Comparison of ENCODE assay signal across 11 mouse cellular contexts in genomic region chr10:84686122-84686497, GRCm38 (mm10).
DNase-seq lines count a peak whose midpoint lies in the region; TF ChIP-seq lines count a peak whose summit lies in the region.
"Had no signal": no experiment of that assay in that cellular context is flagged by ENCODE, and none has a peak within 500 bp of the region (broad histone marks: within the 10 kb centered on the region; RNA-seq: fewer than 3 reads in every experiment).

No protein-coding gene starts in this region.

- H3K27me3 ChIP-seq in heart, adult 2 months (ENCODE audit: control insufficient read depth, insufficient read depth, low read length): no peaks in the 10 kb centered on the region

- intact Hi-C loops in gastrocnemius, adult 2 months (cut with DNase I): no loop called here
- intact Hi-C loops in heart, adult 2 months (cut with DNase I): no loop called here

- no peak for TF ChIP-seq POLR2A in heart, adult 2 months (IDR thresholded peaks at IDR 0.05; ENCODE audit: insufficient read depth, low read depth, low read length)

- H3K79me2 ChIP-seq in heart, adult 2 months (replicated peaks; ENCODE audit: control insufficient read depth, insufficient read depth, low read length): no peaks in the 10 kb centered on the region

- no peak for TF ChIP-seq EP300 in heart, adult 2 months (IDR thresholded peaks at IDR 0.05; ENCODE audit: insufficient read depth, low read depth, low read length)

- peaks cover 15% of the 10 kb centered on the region for H3K4me1 ChIP-seq in heart, adult 2 months (ENCODE audit: control insufficient read depth, insufficient read depth, low read length)

- TF ChIP-seq CTCF in gastrocnemius, adult 2 months (IDR thresholded peaks at IDR 0.05): no peak
- no peak for TF ChIP-seq CTCF in heart, adult 2 months (IDR thresholded peaks at IDR 0.05)

- 26% methylated on average over 9 of the region's 9 CpGs for WGBS in heart, adult 2 months

- peak overlapping the region; percentile 25; the same call in 1 of the 2 replicates for H3K9ac ChIP-seq in heart, adult 2 months (ENCODE audit: low read depth, low read length)

- H3K27ac ChIP-seq in gastrocnemius, adult 2 months: peak overlapping the region; percentile 65; the same call in 1 of the 2 replicates
- peak overlapping the region; percentile 69 for H3K27ac ChIP-seq in heart, adult 2 months

- DNase-seq in gastrocnemius, adult 2 months: no peak
- no peak for DNase-seq in gastrocnemius, adult 18-20 months (ENCODE audit: low spot score)
- DNase-seq in heart, adult 2 months: peak; percentile 35 to 41
- DNase-seq in kidney, adult 8-10 months: peak; percentile 11 to 24
- peak; percentile 45 for DNase-seq in neural tube, embryonic 10.5 days (ENCODE audit: extremely low spot score, low spot score)
- no peak for DNase-seq in T-cell, adult 2 months (ENCODE audit: low spot score)
- DNase-seq in left cerebral cortex, adult 18-20 months (ENCODE audit: low spot score in 2 of 2): no peak
- DNase-seq in cerebellum, postnatal 14 days: no peak
- DNase-seq: adrenal gland, adult 2 months; right cerebral cortex, postnatal 14 days had no signal

- no peak overlapping the region for H3K4me3 ChIP-seq in gastrocnemius, adult 2 months
- H3K4me3 ChIP-seq in heart, adult 2 months: no peak overlapping the region
- H3K4me3 ChIP-seq: erythroblast, embryonic 14.5 days had no signal

- H3K36me3 ChIP-seq in heart, adult 2 months (ENCODE audit: control insufficient read depth, insufficient read depth, low read length): peaks cover 5% of the 10 kb centered on the region; the same call in 1 of the 2 replicates

Comparison
In these comparisons a context has a peak if more than half of its experiments do, and no peak if none do; other contexts are left out.
1. DNase-seq: peak in heart, adult 2 months (2 of 2), kidney, adult 8-10 months (2 of 2) and neural tube, embryonic 10.5 days (single experiment); none in gastrocnemius, adult 2 months (single experiment), gastrocnemius, adult 18-20 months (single experiment), T-cell, adult 2 months (single experiment), left cerebral cortex, adult 18-20 months (0 of 2) and cerebellum, postnatal 14 days (0 of 2).